Mouse (Mus musculus): ENCODE measurements around the gene Scaf11.

Gene Scaf11

DNA sequence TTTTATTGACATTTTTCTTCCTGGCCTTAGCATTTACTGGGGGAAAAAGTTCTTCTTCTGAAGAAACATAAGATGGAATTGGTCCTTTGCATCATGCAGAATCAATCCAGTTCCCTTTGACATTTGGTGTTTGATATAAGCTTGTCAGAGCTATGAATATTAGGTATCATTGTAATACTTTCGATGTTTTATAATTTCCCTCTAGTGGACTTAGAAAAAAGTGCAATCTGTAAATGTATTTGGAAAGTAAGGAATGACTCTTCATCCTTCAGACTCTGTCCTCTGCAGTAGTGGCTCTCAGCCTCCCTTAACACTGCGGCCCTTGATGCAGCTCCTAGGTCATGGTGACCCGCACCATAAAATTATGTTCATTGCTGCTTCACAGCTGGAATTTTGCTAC, 67.8 kb downstream of the Scaf11 start:
- DNase-seq, result no peak

DNA sequence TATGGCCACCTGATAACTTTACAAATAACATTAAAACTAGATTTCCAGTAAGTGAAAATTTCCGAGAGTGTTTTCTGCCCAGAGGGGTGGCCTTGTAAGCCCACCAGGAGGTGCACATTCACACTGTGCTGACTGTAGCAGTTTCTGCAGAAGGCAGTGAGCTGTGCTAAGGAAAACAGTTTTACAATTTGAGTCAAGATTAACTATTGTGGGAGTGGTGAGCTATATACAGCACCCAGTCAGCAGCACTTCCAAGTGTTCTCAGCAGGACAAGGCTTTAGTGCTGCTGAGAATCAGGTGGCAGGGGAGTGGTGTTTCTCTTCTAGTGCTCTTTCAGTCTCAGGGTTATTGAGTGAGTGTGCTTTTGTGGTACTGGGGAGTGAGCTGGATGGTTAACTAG, 72.1 kb downstream of the Scaf11 start:
- DNase-seq, result no peak

DNA sequence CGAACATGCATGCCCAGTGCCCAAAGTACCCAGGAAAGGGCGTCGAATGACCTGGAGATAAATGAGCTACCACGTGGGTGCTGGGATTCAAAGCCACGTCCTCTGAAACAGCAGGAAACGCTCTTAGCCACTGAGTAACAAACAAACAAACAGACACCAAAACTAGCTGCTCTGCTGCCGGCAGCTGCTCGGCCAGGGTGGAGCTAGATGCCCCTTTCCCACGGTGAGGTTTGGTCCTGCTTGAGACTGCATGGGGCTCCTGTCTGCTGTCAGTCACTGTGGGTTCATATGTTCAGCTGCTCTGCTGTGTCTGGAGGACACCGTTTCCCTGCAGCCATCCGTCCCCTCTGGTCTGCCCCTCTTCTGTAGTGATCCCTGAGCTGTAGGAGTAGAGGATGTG, 78.4 kb downstream of the Scaf11 start:
- DNase-seq, result no peak

DNA sequence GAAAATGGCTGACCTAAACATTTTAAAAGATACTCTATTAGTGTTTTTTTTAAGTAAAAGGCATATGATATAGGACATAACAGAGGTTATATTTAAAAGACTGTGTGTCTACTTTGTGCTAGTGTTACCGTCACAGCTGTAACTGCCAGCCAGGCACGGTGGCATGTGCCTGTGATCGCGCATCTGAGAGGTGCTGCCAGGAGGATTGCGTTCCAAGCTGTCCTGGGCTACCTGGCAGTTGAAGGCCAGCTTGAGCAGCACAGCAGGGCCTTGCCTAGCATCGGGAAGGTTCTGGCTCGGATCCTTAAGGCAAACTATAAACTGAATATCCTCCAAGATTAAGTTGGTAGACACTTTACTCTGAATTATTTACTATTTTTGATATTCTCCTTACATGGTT, 82.9 kb downstream of the Scaf11 start:
- no peak for DNase-seq

DNA sequence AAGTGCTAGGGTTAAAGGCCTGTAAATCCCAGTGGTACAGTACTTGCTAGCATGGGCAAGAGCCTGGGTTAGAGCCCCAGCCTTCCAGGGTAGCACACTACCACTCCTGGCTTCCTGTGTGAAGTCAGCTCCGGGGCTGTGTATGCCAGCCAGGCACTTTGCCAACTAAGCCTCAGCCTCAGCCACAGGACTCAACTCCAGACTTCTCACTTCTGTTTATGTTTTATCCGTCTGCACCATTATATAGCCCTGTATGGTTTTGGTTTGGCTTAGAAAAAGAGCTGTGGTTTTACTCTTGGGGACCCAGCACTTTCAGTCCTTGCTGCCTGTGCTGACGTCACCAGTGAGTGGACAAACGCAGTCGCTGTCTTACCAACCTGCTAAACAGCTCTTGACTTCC, 83.4 kb downstream of the Scaf11 start:
- DNase-seq, result peak; percentile 50

DNA sequence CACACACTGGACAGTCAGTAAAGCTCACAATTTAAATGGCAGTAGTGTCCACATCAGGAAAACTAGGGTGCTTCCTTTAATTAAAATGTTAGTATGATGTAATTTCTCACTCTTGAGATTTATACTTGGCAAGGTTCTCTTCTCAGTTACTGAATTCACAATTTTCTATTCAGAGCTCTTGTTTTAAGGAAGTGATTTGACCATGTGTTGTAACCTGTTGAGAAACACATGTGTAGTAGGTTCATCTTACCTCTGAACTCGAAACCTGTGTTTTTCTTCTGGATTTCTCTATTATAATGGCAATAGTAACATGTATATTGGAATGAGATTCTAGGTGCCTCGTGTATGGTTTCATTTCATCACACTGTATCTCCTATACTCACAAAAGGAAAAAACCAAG, 84.4 kb downstream of the Scaf11 start:
- no peak for DNase-seq

DNA sequence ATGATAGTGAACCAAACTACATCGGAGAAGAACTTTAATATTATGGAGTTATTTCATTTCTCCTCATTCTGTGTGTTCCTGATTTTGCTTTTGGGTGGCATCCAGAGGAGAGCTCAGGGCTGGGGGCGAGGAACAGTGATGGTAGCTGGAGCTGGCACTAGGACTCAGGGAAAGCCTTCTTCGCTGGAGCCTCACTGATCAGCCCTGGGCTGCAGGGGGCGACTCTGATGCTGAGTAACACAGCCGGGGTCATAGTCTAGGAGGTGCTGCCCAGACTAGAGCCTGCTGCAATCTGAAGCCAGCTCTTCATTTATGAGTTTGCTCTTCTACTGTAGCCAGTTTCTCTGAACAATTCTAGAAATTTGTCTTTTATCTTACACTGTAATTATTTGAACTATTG, 87.5 kb downstream of the Scaf11 start:
- DNase-seq, result peak; percentile 13

DNA sequence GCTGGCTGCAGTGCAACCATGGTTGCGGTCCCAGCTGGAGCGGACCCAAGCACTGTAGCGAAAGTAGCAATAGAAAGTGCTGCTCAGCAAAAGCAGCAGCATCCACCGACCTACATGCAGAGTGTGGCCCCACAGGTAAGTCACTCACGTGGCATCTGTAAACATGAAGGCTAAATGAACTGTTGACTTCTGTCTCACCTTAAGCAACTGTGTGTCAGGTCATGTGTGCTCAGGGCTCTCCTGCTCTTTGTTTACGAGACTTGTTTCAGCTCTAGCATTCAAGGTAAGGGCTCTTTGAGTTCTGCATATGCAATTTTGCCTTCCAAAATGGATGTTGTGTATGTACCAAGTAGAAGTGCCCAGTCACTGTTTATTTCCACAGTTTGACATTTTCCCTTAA, 88.0 kb downstream of the Scaf11 start:
- no peak for DNase-seq

DNA sequence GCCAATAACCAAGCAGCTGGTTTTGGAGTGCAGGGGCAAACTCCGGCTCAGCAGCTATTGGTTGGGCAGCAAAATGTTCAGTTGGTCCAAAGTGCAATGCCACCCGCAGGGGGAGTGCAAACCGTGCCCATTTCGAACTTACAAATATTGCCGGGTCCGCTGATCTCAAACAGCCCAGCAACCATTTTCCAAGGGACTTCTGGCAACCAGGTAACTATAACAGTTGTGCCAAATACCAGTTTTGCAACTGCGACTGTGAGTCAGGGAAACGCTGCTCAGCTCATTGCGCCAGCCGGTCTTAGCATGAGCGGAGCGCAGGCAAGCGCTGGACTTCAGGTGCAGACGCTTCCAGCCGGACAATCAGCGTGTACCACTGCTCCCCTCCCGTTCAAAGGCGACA, 89.3 kb downstream of the Scaf11 start:
- DNase-seq, result no peak

DNA sequence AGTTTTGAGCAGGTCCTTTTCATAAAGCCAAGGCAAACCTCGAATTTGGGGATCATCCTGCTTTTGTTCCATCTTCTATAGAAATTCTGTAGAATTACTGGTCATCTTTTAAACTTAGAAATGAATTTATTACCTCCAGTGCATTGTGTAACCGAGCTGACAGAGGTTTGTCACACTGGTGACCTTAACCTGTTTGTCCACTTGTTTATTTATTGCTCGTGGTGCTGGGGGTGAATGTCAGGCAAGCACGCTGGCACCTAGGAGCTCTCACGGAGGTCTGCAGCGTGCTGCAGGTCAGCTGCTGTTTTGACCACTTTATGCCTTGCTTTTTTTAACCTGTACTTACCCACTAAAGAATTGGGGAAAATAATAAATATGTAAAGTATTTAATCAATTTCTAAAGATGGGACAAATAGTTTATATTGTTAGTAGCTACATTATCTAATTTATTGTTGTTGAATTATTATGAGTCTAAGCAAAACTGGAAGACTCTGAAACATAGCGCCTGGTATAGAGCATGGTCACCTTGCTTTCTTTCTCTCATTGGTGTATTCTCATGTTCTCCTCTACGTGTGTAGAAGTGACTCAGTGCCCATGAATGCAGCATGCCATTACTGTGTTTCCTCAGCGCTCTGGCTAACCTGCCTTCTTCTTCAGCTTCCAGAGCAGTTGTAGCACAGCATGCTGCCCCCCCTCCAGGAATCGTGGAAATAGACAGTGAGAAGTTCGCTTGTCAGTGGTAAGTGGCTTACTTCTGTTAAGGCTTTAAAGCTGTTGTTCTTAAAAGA, 94.3 kb downstream of the Scaf11 start:
- DNase-seq, result no peak

DNA sequence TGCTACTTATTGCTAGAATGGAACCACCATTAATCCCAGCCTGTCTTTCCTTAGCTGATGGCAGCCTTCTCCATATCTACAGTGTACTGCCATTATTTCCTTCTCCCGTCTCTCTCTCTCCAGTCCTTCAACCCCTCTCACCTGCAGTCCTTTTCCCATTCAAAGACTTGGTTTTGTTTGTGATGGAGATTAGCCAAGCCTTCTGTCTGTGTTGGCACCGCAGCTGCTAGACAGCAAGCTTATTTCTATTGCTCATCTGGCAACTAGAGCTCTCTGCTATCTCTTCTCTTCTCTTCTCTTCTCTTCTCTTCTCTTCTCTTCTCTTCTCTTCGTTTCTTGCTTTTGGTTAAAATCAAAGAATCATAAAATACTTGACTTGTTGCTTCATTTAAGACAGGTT, 95.3 kb downstream of the Scaf11 start:
- DNase-seq, result no peak
